Mouse (Mus musculus) thymus, postnatal 14 days (tissue): ENCODE measurements around the gene Castor1.
"Not testable (repeated sequence)": the region's sequence is repeated elsewhere in the genome, so short reads cannot be mapped to it uniquely, and the experiment has no call there.

ENCODE experiments used
- DNase-seq: peaks from one replicate; pipeline ENCODE4 v3.0.0; 2021

The Castor1 gene

GRCm38 (mm10) chr11:4217914-4218629, at the start of gene Castor1:
Castor1 (plus strand) TSS chr11:4218225.
- peak; percentile 87 for DNase-seq

- no peak for DNase-seq
Observed at GRCm38 (mm10) chr11:4174586-4174985, 43.4 kb upstream of the Castor1 start.

- DNase-seq: no peak
Observed at GRCm38 (mm10) chr11:4177716-4178115, 40.3 kb upstream of the Castor1 start.

GRCm38 (mm10) chr11:4182061-4182460, 36.0 kb upstream of the Castor1 start:
- no peak for DNase-seq

- DNase-seq: no peak
Observed at GRCm38 (mm10) chr11:4183511-4183910, 34.5 kb upstream of the Castor1 start.

- DNase-seq: peak; percentile 16
Observed at GRCm38 (mm10) chr11:4184251-4184952, 33.6 kb upstream of the Castor1 start.

- not testable (repeated sequence) for DNase-seq
Observed at GRCm38 (mm10) chr11:4185480-4185879, 32.5 kb upstream of the Castor1 start.

- DNase-seq: peak; percentile 99
Observed at GRCm38 (mm10) chr11:4186486-4187317, 31.3 kb upstream of the Castor1 start, which contains the start of gene Tbc1d10a. Tbc1d10a (plus strand) TSS chr11:4186789.

GRCm38 (mm10) chr11:4187318-4187700, 30.7 kb upstream of the Castor1 start:
- no peak for DNase-seq

GRCm38 (mm10) chr11:4189182-4189581, 28.8 kb upstream of the Castor1 start:
- DNase-seq: no peak

GRCm38 (mm10) chr11:4190677-4191076, 27.3 kb upstream of the Castor1 start:
- no peak for DNase-seq

GRCm38 (mm10) chr11:4192757-4193156, 25.3 kb upstream of the Castor1 start:
- DNase-seq: no peak

- no peak for DNase-seq
Observed at GRCm38 (mm10) chr11:4193420-4193819, 24.6 kb upstream of the Castor1 start.

- no peak for DNase-seq
Observed at GRCm38 (mm10) chr11:4195597-4196031, 22.4 kb upstream of the Castor1 start.

GRCm38 (mm10) chr11:4196636-4197035, 21.4 kb upstream of the Castor1 start:
- DNase-seq: no peak

GRCm38 (mm10) chr11:4197691-4198090, 20.3 kb upstream of the Castor1 start:
- no peak for DNase-seq

- DNase-seq: no peak
Observed at GRCm38 (mm10) chr11:4201981-4202700, 15.9 kb upstream of the Castor1 start.

GRCm38 (mm10) chr11:4202995-4203704, 14.9 kb upstream of the Castor1 start:
- DNase-seq: peak; percentile 31

- DNase-seq: peak; percentile 71
Observed at GRCm38 (mm10) chr11:4203705-4204074, 14.3 kb upstream of the Castor1 start.

- no peak for DNase-seq
Observed at GRCm38 (mm10) chr11:4205097-4205655, 12.8 kb upstream of the Castor1 start.

GRCm38 (mm10) chr11:4205951-4206350, 12.1 kb upstream of the Castor1 start:
- no peak for DNase-seq

GRCm38 (mm10) chr11:4206563-4206962, 11.5 kb upstream of the Castor1 start:
- peak; percentile 59 for DNase-seq
